Mouse (Mus musculus) midbrain, embryonic 14.5 days (tissue): ENCODE data around the gene Sh2d2a. TPM values are rescaled to one million over a fixed set of nuclear protein-coding genes. Genes with fewer than 3 reads are reported as not detected.
"Not testable (repeated sequence)": the region's sequence is repeated elsewhere in the genome, so short reads cannot be mapped to it uniquely, and the experiment has no call there.

Source experiments
- ATAC-seq: fragments of 200-750 bp; cut with Nextera tagmentation; 2 replicates; pipeline ENCODE4 v1.8.0; 2017; ENCODE audit warnings: moderate number of reproducible peaks, moderate library complexity; ENCODE audit not compliant: low FRiP score, low TSS enrichment
- DNase-seq: peaks from one replicate; pipeline ENCODE4 v3.0.0-alpha.2; 2015
- H3K27ac ChIP-seq: fragments of 300-500 bp; sonication (generic); replicated peaks from 2 replicates; pipeline ENCODE4 v1.5.1; 2014; ENCODE audit warnings: mild to moderate bottlenecking, low read depth, low read length, moderate library complexity
- H3K27me3 ChIP-seq: fragments of 300-500 bp; sonication (generic); 2 replicates; pipeline ENCODE4 v1.6.1; 2014; ENCODE audit warnings: low read length, control low read depth, mixed read lengths; ENCODE audit not compliant: control insufficient read depth, insufficient read depth
- H3K36me3 ChIP-seq: fragments of 300-500 bp; sonication (generic); 2 replicates; pipeline ENCODE4 v1.6.1; 2014; ENCODE audit warnings: low read length, control low read depth; ENCODE audit not compliant: control insufficient read depth, insufficient read depth
- H3K4me1 ChIP-seq: fragments of 300-500 bp; sonication (generic); 2 replicates; pipeline ENCODE4 v1.6.1; 2014; ENCODE audit warnings: mild to moderate bottlenecking, antibody characterized with exemption, low read length, control low read depth; ENCODE audit not compliant: control insufficient read depth, insufficient read depth
- H3K4me2 ChIP-seq: fragments of 300-500 bp; sonication (generic); 2 replicates; pipeline ENCODE4 v1.6.1; 2014; ENCODE audit warnings: mild to moderate bottlenecking, low read length, moderate library complexity
- H3K4me3 ChIP-seq: fragments of 300-500 bp; sonication (generic); replicated peaks from 2 replicates; pipeline ENCODE4 v1.5.1; 2014; ENCODE audit warnings: low read depth, low read length
- H3K9ac ChIP-seq: fragments of 300-500 bp; sonication (generic); replicated peaks from 2 replicates; pipeline ENCODE4 v1.6.1; 2014; ENCODE audit warnings: mild to moderate bottlenecking, low read length, moderate library complexity
- H3K9me3 ChIP-seq: fragments of 300-500 bp; sonication (generic); 2 replicates; pipeline ENCODE4 v1.6.1; 2016; ENCODE audit warnings: low read length, control low read depth, mixed read lengths; ENCODE audit not compliant: control insufficient read depth
- WGBS: fragments of 180-500 bp; shearing (Covaris S2); extraction: QIAGEN DNeasy Blood & Tissue Kit; methylation state at CpG from one replicate; pipeline ENCODE4 v1.1.7; 2014; 5-methylcytosine and 5-hydroxymethylcytosine counted together
- polyA plus RNA-seq: library from polyadenylated mRNA; unstranded; fragments of >200 nt; fragmentation: Nextera tagmentation; extraction: Ambion mirVana; gene quantifications from 2 replicates; pipeline ENCODE4 v1.2.1, GENCODE M21; 2014

Gene Sh2d2a
- polyA plus RNA-seq, 1 experiment from 2014 or later = 0.05 TPM

GRCm38 (mm10) chr3:87846186-87846585 lies 369 bp upstream of the Sh2d2a start:
- Histone ChIP-seq H3K27me3 (no peaks in the 10 kb centered on the region), H3K4me1 (no peaks in the 10 kb centered on the region), H3K9me3 (no peaks in the 10 kb centered on the region), H3K4me2 (no peak overlapping the region), H3K27ac (no peak overlapping the region), H3K4me3 (no peak overlapping the region), H3K9ac (no peak overlapping the region), H3K36me3 (no peaks in the 10 kb centered on the region)
- 65% methylated on average over 4 of the region's 4 CpGs for WGBS
- DNase-seq (no peak), ATAC-seq (no peak)

DNA sequence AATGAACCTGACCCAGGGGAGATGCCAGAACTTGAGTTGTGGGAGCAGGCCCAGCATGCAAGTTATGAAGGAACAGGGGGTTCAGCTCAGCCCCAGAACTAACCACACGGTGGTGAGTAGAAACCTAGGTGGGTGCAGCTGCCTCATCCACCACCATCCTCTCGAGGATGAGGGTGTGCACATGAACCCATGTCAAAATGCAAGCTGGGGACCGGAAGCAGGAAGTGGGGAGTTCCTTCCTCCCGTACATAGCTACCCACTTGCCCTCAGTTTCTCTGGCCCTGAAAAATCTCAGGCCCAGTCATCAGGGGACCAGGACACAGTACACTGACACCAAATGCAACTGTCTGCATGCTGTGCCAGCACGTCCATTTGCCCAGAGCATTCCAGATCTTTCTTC lies 1.1 kb downstream of the Sh2d2a start:
- Histone ChIP-seq H3K27me3 (no peaks in the 10 kb centered on the region), H3K36me3 (no peaks in the 10 kb centered on the region), H3K9ac (no peak overlapping the region), H3K4me3 (no peak overlapping the region), H3K27ac (no peak overlapping the region), H3K4me1 (no peaks in the 10 kb centered on the region), H3K9me3 (no peaks in the 10 kb centered on the region), H3K4me2 (no peak overlapping the region)
- DNase-seq (no peak), ATAC-seq (no peak)
- 84% methylated on average over 5 of the region's 5 CpGs for WGBS

GRCm38 (mm10) chr3:87849117-87849516 lies 2.6 kb downstream of the Sh2d2a start:
- no peaks in the 10 kb centered on the region for H3K4me1 ChIP-seq
- H3K4me3 ChIP-seq = no peak overlapping the region
- WGBS = 87% methylated on average over 14 of the region's 14 CpGs
- no peak for DNase-seq
- no peaks in the 10 kb centered on the region for H3K36me3 ChIP-seq
- H3K9ac ChIP-seq = no peak overlapping the region
- H3K27ac ChIP-seq = no peak overlapping the region
- ATAC-seq = no peak
- no peaks in the 10 kb centered on the region for H3K27me3 ChIP-seq
- no peaks in the 10 kb centered on the region for H3K9me3 ChIP-seq
- no peak overlapping the region for H3K4me2 ChIP-seq

- DNase-seq = no peak
- Histone ChIP-seq H3K27ac (no peak overlapping the region), H3K4me3 (no peak overlapping the region), H3K36me3 (peaks cover 40% of the 10 kb centered on the region), H3K27me3 (no peaks in the 10 kb centered on the region), H3K4me2 (no peak overlapping the region), H3K4me1 (no peaks in the 10 kb centered on the region), H3K9ac (no peak overlapping the region), H3K9me3 (no peaks in the 10 kb centered on the region)
- WGBS = 76% methylated on average over 7 of the region's 7 CpGs
- no peak for ATAC-seq
Measured at GRCm38 (mm10) chr3:87854795-87855568, 8.4 kb downstream of the Sh2d2a start.

DNA sequence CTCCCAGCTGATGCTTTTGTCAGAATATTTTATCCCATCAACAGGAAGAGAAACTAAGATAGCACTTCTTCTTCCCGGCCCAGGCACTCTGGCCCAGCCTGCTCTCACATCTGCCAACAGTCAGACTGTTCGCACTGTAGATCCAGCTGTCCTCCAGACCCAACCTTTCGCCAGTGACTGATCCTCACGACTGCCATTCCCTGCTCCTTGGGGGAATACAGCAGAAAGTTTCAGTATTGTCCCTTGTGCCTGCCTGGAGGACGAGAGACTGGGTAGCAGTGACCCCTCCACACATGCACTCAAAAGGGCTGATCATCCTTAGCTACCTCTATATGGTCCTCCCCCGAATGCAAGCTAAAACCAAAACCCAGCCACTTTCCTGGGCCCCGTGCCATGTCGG lies 9.4 kb downstream of the Sh2d2a start:
- Histone ChIP-seq H3K4me2 (no peak overlapping the region), H3K27ac (no peak overlapping the region), H3K4me1 (no peaks in the 10 kb centered on the region), H3K4me3 (no peak overlapping the region), H3K36me3 (peaks cover 50% of the 10 kb centered on the region), H3K9me3 (no peaks in the 10 kb centered on the region), H3K9ac (no peak overlapping the region), H3K27me3 (no peaks in the 10 kb centered on the region)
- ATAC-seq (no peak), DNase-seq (no peak)
- 93% methylated on average over 8 of the region's 8 CpGs for WGBS

GRCm38 (mm10) chr3:87857666-87858065 lies 11.1 kb downstream of the Sh2d2a start:
- no peak overlapping the region for H3K9ac ChIP-seq
- H3K27me3 ChIP-seq = no peaks in the 10 kb centered on the region
- no peaks in the 10 kb centered on the region for H3K9me3 ChIP-seq
- H3K4me2 ChIP-seq = no peak overlapping the region
- WGBS = 95% methylated on average over 8 of the region's 8 CpGs
- no peaks in the 10 kb centered on the region for H3K4me1 ChIP-seq
- ATAC-seq (no peak), DNase-seq (no peak)
- H3K36me3 ChIP-seq = peaks cover 65% of the 10 kb centered on the region
- H3K27ac ChIP-seq = no peak overlapping the region
- no peak overlapping the region for H3K4me3 ChIP-seq

DNA sequence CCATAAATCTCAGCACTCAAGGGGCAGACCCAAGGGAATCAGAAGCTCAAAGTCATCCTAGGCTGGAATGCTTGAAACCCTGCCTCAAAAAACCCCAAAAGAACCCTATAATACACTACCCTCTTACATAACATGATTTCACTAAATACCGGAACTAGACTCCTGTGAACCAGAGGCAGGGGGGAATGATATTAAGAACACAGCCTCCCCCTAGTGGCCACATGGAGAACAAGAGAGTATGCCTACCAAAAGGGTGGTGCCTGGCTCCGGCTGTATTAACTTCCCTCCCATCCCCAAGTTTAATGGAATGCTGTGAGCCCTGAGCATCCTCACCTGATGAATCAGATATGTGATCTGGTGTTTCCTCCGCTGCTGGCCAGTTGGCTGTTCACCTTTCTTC lies 13.3 kb downstream of the Sh2d2a start:
- Histone ChIP-seq H3K4me1 (no peaks in the 10 kb centered on the region), H3K9me3 (no peaks in the 10 kb centered on the region), H3K4me2 (no peak overlapping the region), H3K27me3 (no peaks in the 10 kb centered on the region), H3K36me3 (peaks cover 80% of the 10 kb centered on the region), H3K4me3 (no peak overlapping the region), H3K27ac (no peak overlapping the region), H3K9ac (no peak overlapping the region)
- WGBS = 22% methylated on average over 3 of the region's 3 CpGs
- peak; percentile 86 for DNase-seq
- no peak; the same call in 1 of the 2 replicates for ATAC-seq

DNA sequence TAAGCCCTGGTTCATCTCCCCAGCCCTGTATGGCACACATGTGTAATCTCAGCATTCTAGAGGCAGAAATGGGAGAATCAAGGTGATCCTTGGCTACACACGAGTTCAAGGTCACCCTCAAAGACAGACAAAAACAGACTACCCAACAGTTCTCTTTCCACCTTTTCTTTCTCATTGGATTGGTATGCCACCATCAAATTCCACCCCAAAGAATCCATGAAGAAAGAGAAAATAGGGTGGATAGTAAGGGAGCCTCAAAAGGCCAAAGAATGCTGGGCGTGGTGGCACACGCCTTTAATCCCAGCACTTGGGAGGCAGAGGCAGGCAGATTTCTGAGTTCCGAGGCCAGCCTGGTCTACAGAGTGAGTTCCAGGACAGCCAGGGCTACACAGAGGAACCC lies 17.6 kb downstream of the Sh2d2a start:
- DNase-seq, H3K27me3 ChIP-seq, H3K27ac ChIP-seq, H3K9ac ChIP-seq, H3K4me1 ChIP-seq, ATAC-seq, H3K9me3 ChIP-seq, H3K4me3 ChIP-seq, H3K4me2 ChIP-seq: not testable (repeated sequence)
- peaks cover 84% of the 10 kb centered on the region for H3K36me3 ChIP-seq
- WGBS = 98% methylated on average over 4 of the region's 4 CpGs

GRCm38 (mm10) chr3:87877730-87878129 lies 31.2 kb downstream of the Sh2d2a start:
- Histone ChIP-seq H3K4me3 (no peak overlapping the region), H3K27ac (no peak overlapping the region), H3K4me2 (no peak overlapping the region), H3K9ac (no peak overlapping the region), H3K4me1 (no peaks in the 10 kb centered on the region), H3K9me3 (no peaks in the 10 kb centered on the region), H3K27me3 (no peaks in the 10 kb centered on the region), H3K36me3 (peaks cover 14% of the 10 kb centered on the region)
- WGBS = 96% methylated on average over 4 of the region's 4 CpGs
- DNase-seq (no peak), ATAC-seq (no peak)
